Mouse (Mus musculus): ENCODE data around the gene Eif4g1. TPM values are rescaled to one million over a fixed set of nuclear protein-coding genes. Genes with fewer than 3 reads are reported as not detected.
A peak's percentile ranks its signal among the peaks of the same experiment; 100 is the strongest.

Eif4g1 gene
- polyA plus RNA-seq, 1 experiment from 2014 or later: 99.1 TPM

DNA sequence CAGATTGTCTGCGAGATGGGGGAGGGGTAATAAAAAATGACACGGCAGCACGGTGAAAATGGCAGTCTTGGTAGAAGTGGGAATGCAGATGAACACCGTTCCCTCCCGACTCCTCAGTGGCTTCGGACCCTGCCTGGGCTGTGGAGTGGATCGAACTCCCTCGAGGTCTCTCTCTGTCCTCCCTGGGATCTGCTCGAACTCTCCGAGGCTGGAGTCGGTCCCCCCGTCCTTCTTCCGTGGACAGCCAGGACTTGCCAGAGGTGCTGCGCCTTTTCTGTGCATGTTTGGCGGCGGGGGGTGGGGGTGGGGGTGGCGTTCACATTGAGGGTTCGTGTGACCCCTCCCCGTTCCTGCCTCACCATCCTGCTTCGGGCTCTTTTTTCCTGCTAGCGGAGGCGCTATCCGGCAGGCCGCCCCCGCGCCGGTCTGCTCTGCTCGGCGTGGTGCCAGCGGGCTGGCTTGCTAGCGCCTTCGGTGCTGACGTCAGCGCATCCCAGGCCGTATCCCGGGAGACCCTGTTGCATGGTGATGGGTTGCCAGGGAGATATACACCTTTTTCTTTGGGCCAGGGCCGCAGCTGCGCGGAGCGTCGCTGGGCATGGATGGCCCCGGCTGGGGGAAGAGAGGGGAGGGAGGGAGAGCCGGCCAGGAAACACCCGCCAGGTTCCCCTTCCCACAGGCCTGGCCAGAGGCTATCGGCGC, 27.7 kb downstream of the Eif4g1 start:
- peak overlapping the region; percentile 52; the same call in 1 of the 2 replicates for H3K9ac ChIP-seq
- 4% methylated on average over 45 of the region's 46 CpGs for WGBS (ENCODE audit: insufficient replicate concordance)
- DNase-seq (no peak), ATAC-seq (ENCODE audit: low read depth) (no peak)
- peak overlapping the region; percentile 63 for H3K4me2 ChIP-seq
- H3K9me3 ChIP-seq (replicated peaks): no peaks in the 10 kb centered on the region
- H3K4me1 ChIP-seq (replicated peaks): peaks cover 48% of the 10 kb centered on the region
- no peak overlapping the region for H3K27ac ChIP-seq
- peak overlapping the region; percentile 42 for H3K4me3 ChIP-seq (replicated peaks)
- peaks cover 59% of the 10 kb centered on the region for H3K27me3 ChIP-seq
- H3K36me3 ChIP-seq: peaks cover 18% of the 10 kb centered on the region

DNA sequence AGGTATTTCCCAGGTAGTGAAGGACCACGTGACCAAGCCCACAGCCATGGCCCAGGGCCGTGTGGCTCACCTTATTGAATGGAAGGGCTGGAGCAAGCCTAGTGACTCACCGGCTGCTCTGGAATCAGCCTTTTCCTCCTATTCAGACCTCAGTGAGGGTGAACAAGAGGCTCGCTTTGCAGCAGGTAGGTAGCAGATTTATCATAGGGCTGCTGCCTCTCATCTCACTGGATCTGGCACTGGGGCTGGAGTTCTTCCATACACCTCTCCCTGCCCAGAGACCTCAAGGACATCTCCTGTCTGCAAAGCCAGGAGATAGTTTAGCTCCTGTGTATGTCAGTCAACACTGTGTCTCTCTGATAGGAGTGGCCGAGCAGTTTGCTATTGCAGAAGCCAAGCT, 31.2 kb downstream of the Eif4g1 start:
- Histone ChIP-seq H3K4me1 (replicated peaks) (peaks cover 51% of the 10 kb centered on the region), H3K27ac (no peak overlapping the region), H3K36me3 (no peaks in the 10 kb centered on the region), H3K27me3 (peaks cover 50% of the 10 kb centered on the region), H3K9ac (no peak overlapping the region), H3K4me3 (replicated peaks) (no peak overlapping the region), H3K4me2 (no peak overlapping the region), H3K9me3 (replicated peaks) (no peaks in the 10 kb centered on the region)
- DNase-seq (no peak), ATAC-seq (ENCODE audit: low read depth) (no peak)
- WGBS (ENCODE audit: insufficient replicate concordance): 68% methylated on average over 5 of the region's 5 CpGs

DNA sequence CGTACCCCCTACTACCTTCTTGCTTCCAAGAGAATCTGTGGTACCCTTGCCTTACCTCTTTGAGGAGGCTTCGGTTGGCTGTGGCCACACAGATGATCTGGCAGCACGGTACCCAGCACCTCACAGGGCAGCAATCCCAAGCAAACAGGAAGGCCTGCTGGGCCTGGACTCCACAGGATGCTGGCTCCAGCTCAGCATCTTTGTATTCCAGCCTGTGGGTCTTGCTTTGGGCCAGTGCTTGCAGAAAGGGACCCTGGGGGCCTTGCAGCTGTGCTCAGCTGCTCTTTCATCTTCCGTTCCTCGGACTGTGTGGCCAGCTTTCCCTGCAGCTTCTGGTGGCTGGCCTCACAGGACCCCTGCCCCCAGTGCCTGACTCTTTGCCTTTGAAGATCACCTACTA, 31.9 kb downstream of the Eif4g1 start:
- Histone ChIP-seq H3K27ac (no peak overlapping the region), H3K36me3 (peaks cover 3% of the 10 kb centered on the region; the same call in 1 of the 2 replicates), H3K9me3 (replicated peaks) (no peaks in the 10 kb centered on the region), H3K9ac (no peak overlapping the region), H3K4me1 (replicated peaks) (peaks cover 51% of the 10 kb centered on the region), H3K27me3 (peaks cover 42% of the 10 kb centered on the region), H3K4me2 (no peak overlapping the region), H3K4me3 (replicated peaks) (no peak overlapping the region)
- DNase-seq (no peak), ATAC-seq (ENCODE audit: low read depth) (no peak)
- 61% methylated on average over 5 of the region's 5 CpGs for WGBS (ENCODE audit: insufficient replicate concordance)

DNA sequence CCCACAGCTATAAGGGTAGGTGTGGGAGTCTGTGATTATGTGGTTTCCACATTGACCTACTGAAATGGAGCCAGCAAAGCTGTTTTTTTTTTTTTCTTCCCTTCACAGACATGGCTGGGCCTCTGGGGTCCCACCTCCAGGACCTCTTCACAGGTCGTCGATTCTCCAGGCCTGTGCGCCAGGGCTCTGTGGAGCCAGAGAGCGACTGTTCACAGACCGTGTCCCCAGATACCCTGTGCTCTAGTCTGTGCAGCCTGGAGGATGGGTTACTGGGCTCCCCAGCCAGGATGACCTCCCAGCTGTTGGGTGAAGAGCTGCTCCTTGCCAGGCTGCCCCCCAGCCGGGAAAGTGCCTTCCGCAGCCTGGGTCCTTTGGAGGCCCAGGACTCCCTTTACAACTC, 33.2 kb downstream of the Eif4g1 start:
- DNase-seq (no peak), ATAC-seq (ENCODE audit: low read depth) (no peak)
- 75% methylated on average over 7 of the region's 7 CpGs for WGBS (ENCODE audit: insufficient replicate concordance)
- Histone ChIP-seq H3K27ac (0 out of 2 replicates have a peak overlapping the region, but pooled peaks have one; percentile 92), H3K9ac (peak overlapping the region; percentile 66), H3K4me2 (no peak overlapping the region), H3K9me3 (replicated peaks) (no peaks in the 10 kb centered on the region), H3K4me3 (replicated peaks) (no peak overlapping the region), H3K27me3 (peaks cover 29% of the 10 kb centered on the region), H3K4me1 (replicated peaks) (peaks cover 53% of the 10 kb centered on the region), H3K36me3 (peaks cover 9% of the 10 kb centered on the region)

DNA sequence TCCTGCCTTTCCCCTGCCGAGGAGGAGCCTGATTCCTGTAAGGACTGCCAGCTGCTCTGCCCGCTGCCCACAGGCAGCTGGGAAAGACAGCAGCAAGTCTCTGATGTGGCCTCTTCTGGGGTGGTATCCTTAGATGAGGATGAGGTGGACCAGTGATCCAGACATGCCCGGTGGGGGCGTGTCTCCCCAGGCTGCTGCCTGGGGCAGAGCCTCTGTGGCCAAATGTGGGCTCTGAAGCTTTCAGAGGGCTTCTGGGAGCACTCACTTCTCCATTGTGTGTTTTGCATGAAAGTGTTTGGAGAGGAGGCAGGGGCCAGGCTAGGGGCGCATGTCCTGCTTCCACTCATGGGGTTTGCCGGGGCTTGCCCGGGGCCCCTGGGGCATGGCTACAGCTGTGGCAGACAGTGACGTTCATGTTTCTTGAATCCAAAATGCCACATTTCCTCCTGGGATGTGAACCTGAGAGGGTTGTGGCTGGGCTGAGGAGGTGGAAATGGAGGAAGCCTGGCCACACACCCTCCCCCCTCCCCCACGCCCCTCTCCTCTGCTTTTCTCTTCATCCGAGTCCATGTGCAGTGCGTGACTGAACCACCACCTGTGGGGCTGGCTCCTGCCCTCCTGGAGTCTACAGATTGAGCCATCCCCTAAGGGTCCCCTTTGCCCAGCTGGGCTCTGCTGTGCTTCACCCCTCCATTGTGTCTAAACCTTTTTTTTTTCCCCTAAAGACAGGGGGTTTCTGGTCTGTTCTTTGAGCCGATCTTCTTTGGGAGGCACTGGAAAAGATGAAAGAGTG, 33.8 kb downstream of the Eif4g1 start:
- Histone ChIP-seq H3K4me3 (replicated peaks) (peak overlapping the region; percentile 11; the same call in 1 of the 2 replicates), H3K36me3 (peaks cover 10% of the 10 kb centered on the region), H3K9ac (peak overlapping the region; percentile 66), H3K27ac (peak overlapping the region; percentile 92), H3K4me2 (peak overlapping the region; percentile 63), H3K9me3 (replicated peaks) (no peaks in the 10 kb centered on the region), H3K4me1 (replicated peaks) (peaks cover 58% of the 10 kb centered on the region), H3K27me3 (peaks cover 23% of the 10 kb centered on the region)
- WGBS (ENCODE audit: insufficient replicate concordance): 47% methylated on average over 12 of the region's 12 CpGs
- ATAC-seq (ENCODE audit: low read depth) (no peak), DNase-seq (no peak)

DNA sequence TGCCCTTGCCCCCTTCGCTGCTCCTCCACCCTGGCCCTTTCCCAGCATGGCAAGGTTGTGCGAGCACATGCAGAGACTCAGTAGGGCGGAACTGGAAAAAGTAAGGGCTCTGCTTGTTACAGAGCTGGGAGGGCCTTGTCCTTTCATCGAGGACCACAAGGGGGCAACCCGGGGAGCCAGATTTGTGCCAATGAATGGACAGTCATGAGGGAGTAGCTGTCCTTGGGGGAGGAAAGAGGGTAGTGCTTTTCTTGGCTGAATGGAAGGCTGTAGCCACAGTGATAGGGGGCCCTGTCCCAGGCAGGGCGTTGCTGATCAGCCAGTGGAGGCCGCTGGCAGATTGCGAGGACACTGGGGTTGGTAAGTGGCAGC, 34.4 kb downstream of the Eif4g1 start:
- H3K27me3 ChIP-seq: peaks cover 17% of the 10 kb centered on the region
- no peaks in the 10 kb centered on the region for H3K9me3 ChIP-seq (replicated peaks)
- peaks cover 16% of the 10 kb centered on the region for H3K36me3 ChIP-seq
- H3K4me3 ChIP-seq (replicated peaks): peak overlapping the region; percentile 11; the same call in 1 of the 2 replicates
- peak; percentile 80 for DNase-seq
- H3K4me2 ChIP-seq: peak overlapping the region; percentile 63
- WGBS (ENCODE audit: insufficient replicate concordance): 9% methylated on average over 8 of the region's 8 CpGs
- peak overlapping the region; percentile 92 for H3K27ac ChIP-seq
- peak; percentile 83 for ATAC-seq (ENCODE audit: low read depth)
- H3K9ac ChIP-seq: peak overlapping the region; percentile 66
- H3K4me1 ChIP-seq (replicated peaks): peaks cover 64% of the 10 kb centered on the region

DNA sequence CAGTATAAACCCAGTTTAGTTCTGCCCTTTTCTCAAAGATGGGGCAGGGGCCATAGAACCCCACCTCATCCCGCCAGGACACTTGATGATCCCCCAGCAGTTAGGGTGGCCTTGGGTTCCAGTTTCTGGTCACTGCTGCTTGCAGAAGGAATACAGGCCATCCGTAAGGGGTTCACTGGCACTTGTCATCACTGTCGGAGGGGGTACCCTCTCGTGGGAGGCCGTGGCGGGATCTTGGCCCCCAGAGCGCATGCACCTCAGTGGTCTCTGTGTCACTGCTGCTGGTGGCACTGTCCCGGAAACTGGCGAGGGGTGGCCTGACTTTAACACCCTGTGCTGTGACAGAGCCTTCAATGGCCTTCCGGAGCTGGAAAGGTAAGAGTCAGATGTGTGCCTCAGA, 35.0 kb downstream of the Eif4g1 start:
- Histone ChIP-seq H3K27me3 (peaks cover 13% of the 10 kb centered on the region), H3K4me3 (replicated peaks) (peak overlapping the region; percentile 11), H3K4me2 (peak overlapping the region; percentile 63), H3K9me3 (replicated peaks) (no peaks in the 10 kb centered on the region), H3K9ac (peak overlapping the region; percentile 66), H3K27ac (peak overlapping the region; percentile 92), H3K4me1 (replicated peaks) (peaks cover 70% of the 10 kb centered on the region), H3K36me3 (peaks cover 22% of the 10 kb centered on the region)
- ATAC-seq (ENCODE audit: low read depth): no peak
- WGBS (ENCODE audit: insufficient replicate concordance): 79% methylated on average over 10 of the region's 10 CpGs
- no peak for DNase-seq

DNA sequence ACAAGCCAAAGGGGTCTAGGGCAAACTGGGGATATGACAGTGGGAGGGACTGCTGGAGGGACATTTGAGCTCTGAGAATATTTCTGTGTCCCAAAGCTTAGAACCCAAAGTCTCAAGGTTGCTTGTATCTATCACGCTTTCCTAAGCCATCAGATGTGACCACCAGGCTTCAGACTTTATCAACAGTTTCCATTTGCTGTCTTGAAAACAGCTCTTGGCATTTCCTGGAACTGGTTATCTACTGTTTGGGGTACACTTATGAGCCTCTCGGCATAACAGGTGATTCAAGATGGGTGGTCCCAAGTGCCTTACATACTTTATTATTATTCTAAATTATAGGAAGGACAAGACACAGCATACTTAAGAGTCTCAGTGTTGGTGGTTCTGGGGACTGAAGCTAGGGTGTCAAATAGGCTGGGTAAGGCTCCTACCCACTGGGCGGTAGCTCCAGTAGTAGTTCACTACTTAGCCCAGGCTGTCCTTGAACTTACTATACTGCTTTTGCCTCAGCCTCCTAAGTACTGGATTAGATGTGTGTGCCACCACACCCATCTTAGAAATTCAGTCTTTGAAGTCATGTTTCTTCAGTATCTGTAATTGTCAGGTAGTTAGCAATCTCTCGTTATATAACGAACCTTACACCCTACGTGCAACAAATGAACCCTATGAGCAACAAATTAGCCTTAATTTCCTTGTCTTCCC, 35.7 kb downstream of the Eif4g1 start:
- ATAC-seq (ENCODE audit: low read depth) (peak; percentile 77), DNase-seq (peak; percentile 62)
- peak overlapping the region; percentile 92 for H3K27ac ChIP-seq
- peak overlapping the region; percentile 66 for H3K9ac ChIP-seq
- H3K4me2 ChIP-seq: peak overlapping the region; percentile 63
- peaks cover 77% of the 10 kb centered on the region for H3K4me1 ChIP-seq (replicated peaks)
- H3K9me3 ChIP-seq (replicated peaks): no peaks in the 10 kb centered on the region
- 31% methylated on average over 6 of the region's 6 CpGs for WGBS (ENCODE audit: insufficient replicate concordance)
- peaks cover 30% of the 10 kb centered on the region for H3K36me3 ChIP-seq
- peak overlapping the region; percentile 11 for H3K4me3 ChIP-seq (replicated peaks)
- peaks cover 5% of the 10 kb centered on the region for H3K27me3 ChIP-seq

DNA sequence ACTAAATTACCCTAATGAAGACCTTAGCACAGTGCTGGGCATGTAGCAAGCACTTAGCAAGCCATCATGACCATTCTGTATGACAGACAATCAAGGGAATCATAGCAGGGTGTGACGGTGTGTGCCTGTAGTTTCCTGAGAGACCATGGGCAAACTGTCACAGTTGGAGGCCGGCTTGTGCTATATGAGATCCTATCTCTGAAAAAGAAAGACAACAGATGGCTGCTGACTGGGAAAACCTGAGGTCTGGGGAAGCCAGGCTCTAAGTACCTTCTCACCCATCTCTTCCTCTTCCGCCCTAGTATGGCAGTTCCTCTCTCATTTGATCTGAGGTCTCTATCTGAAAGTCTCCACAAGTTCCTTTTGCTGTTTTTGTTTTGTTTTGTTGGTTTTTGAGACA, 37.7 kb downstream of the Eif4g1 start:
- 0 out of 2 replicates have a peak overlapping the region, but pooled peaks have one; percentile 1 for H3K4me2 ChIP-seq
- no peak overlapping the region for H3K4me3 ChIP-seq (replicated peaks)
- 33% methylated on average over 3 of the region's 3 CpGs for WGBS (ENCODE audit: insufficient replicate concordance)
- H3K36me3 ChIP-seq: peaks cover 49% of the 10 kb centered on the region
- no peaks in the 10 kb centered on the region for H3K27me3 ChIP-seq
- no peaks in the 10 kb centered on the region for H3K9me3 ChIP-seq (replicated peaks)
- DNase-seq (no peak), ATAC-seq (ENCODE audit: low read depth) (no peak)
- H3K4me1 ChIP-seq (replicated peaks): peaks cover 96% of the 10 kb centered on the region
- no peak overlapping the region; the same call in 1 of the 2 replicates for H3K9ac ChIP-seq
- peak overlapping the region; percentile 92 for H3K27ac ChIP-seq

DNA sequence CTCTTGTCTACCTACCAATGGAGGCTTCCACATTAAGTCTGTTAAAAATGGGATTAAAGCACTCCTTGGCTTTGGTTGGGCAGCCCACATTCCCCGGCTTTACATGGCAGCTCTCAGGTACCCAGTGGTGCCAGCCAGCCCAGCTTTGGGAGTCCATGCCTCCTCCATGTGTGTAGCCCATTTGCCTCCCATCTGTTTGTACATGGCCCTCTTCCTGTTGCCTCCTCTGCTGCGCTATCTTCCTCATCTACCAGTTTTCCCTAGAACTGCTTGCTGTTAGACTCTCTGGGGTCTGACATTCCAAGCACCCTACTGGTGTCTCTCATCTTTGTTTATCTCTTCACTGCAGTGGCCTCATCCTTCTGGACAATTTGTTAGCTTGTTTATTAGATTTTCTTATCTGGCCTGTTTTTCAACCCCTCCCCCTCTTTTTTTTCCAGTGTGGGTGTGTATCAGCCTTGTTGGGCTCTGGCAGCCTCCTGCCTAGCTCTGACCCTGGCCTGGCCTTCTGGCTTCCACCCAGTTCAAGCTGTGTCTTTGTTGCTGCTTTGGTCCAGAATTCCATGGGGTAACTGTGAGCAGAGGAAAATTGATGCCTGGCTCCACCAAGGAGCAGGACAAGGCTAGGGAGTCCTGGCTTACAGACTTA, 38.4 kb downstream of the Eif4g1 start:
- Histone ChIP-seq H3K27me3 (no peaks in the 10 kb centered on the region), H3K9ac (peak overlapping the region; percentile 66), H3K4me2 (peak overlapping the region; percentile 44), H3K9me3 (replicated peaks) (no peaks in the 10 kb centered on the region), H3K36me3 (peaks cover 56% of the 10 kb centered on the region), H3K27ac (peak overlapping the region; percentile 92), H3K4me1 (replicated peaks) (peaks cover 99% of the 10 kb centered on the region), H3K4me3 (replicated peaks) (no peak overlapping the region)
- peak; percentile 47 for ATAC-seq (ENCODE audit: low read depth)
- WGBS (ENCODE audit: insufficient replicate concordance): 65% methylated on average over 2 of the region's 2 CpGs
- no peak for DNase-seq

Measured in liver, embryonic 13.5 days (tissue).